Mouse (Mus musculus): Measurements from ENCODE around the gene Acbd6.

Acbd6 gene

GRCm38 (mm10) chr1:155720006-155720405 is 162.1 kb downstream of the Acbd6 start:
- no peak for DNase-seq (ENCODE audit: low read depth, low spot score)

GRCm38 (mm10) chr1:155721443-155721842 is 163.5 kb downstream of the Acbd6 start:
- peak; percentile 66 for DNase-seq (ENCODE audit: low read depth, low spot score)

GRCm38 (mm10) chr1:155722185-155722584 is 164.3 kb downstream of the Acbd6 start:
- no peak for DNase-seq (ENCODE audit: low read depth, low spot score)

- no peak for DNase-seq (ENCODE audit: low read depth, low spot score)
Measured at GRCm38 (mm10) chr1:155724301-155724700, 166.4 kb downstream of the Acbd6 start.

- DNase-seq (ENCODE audit: low read depth, low spot score) = no peak
Measured at GRCm38 (mm10) chr1:155725876-155726275, 168.0 kb downstream of the Acbd6 start.

- no peak for DNase-seq (ENCODE audit: low read depth, low spot score)
Measured at GRCm38 (mm10) chr1:155727830-155728229, 169.9 kb downstream of the Acbd6 start.

- no peak for DNase-seq (ENCODE audit: low read depth, low spot score)
Measured at GRCm38 (mm10) chr1:155729113-155729795, 171.3 kb downstream of the Acbd6 start.

GRCm38 (mm10) chr1:155731156-155731555 is 173.2 kb downstream of the Acbd6 start:
- no peak for DNase-seq (ENCODE audit: low read depth, low spot score)

- DNase-seq (ENCODE audit: low read depth, low spot score) = no peak
Measured at GRCm38 (mm10) chr1:155736096-155736825, 178.3 kb downstream of the Acbd6 start.

GRCm38 (mm10) chr1:155737017-155737808 is 179.3 kb downstream of the Acbd6 start:
- no peak for DNase-seq (ENCODE audit: low read depth, low spot score)

GRCm38 (mm10) chr1:155737809-155738383 is 180.0 kb downstream of the Acbd6 start:
- no peak for DNase-seq (ENCODE audit: low read depth, low spot score)

Data from brain, adult 2 months (tissue).